Mouse (Mus musculus) skeletal muscle tissue, adult 2 months (tissue): ENCODE data around the gene Olfr968.

ENCODE experiments used
- DNase-seq: peaks from one replicate; pipeline ENCODE4 v3.0.0-alpha.2; 2012; ENCODE audit warnings: low read depth, low spot score

The Olfr968 gene

GRCm38 (mm10) chr9:39783153-39783552 is at the start of gene Olfr968:
TSS of gene Olfr968 (minus strand) at chr9:39783253.
- no peak for DNase-seq

GRCm38 (mm10) chr9:39808560-39808959 is 25.5 kb upstream of the Olfr968 start, which contains the start of gene Olfr970:
TSS of gene Olfr970 (plus strand) at chr9:39808860.
- DNase-seq: no peak

- no peak for DNase-seq
Observed at GRCm38 (mm10) chr9:39790558-39790957, 7.5 kb upstream of the Olfr968 start, which contains the start of gene Olfr969. TSS of gene Olfr969 (plus strand) at chr9:39790945.

GRCm38 (mm10) chr9:39746428-39746827 is 36.6 kb downstream of the Olfr968 start:
- no peak for DNase-seq

- DNase-seq: no peak
Observed at GRCm38 (mm10) chr9:39745949-39746348, 37.1 kb downstream of the Olfr968 start, which contains the start of gene Olfr967. TSS of gene Olfr967 (plus strand) at chr9:39746249.

GRCm38 (mm10) chr9:39740741-39741140 is 42.3 kb downstream of the Olfr968 start:
- no peak for DNase-seq

- DNase-seq: no peak
Observed at GRCm38 (mm10) chr9:39730678-39731077, 52.4 kb downstream of the Olfr968 start, which contains the start of gene Olfr150. TSS of gene Olfr150 (plus strand) at chr9:39730978.
